Mouse (Mus musculus): ENCODE data around the gene Ergic1. TPM values are rescaled to one million over a fixed set of nuclear protein-coding genes. Genes with fewer than 3 reads are reported as not detected.

The Ergic1 gene
- total RNA-seq, 1 experiment from 2014 or later: 26.3 TPM

GRCm38 (mm10) chr17:26569594-26570350, 8.5 kb downstream of the Ergic1 start:
- no peak for ATAC-seq (ENCODE audit: extremely low read depth, insufficient number of reproducible peaks, low FRiP score, poor library complexity, severe bottlenecking)

- peak; percentile 18; the same call in 1 of the 2 replicates for ATAC-seq (ENCODE audit: extremely low read depth, insufficient number of reproducible peaks, low FRiP score, poor library complexity, severe bottlenecking)
Measured at GRCm38 (mm10) chr17:26570651-26571118, 9.4 kb downstream of the Ergic1 start.

GRCm38 (mm10) chr17:26571377-26571776, 10.1 kb downstream of the Ergic1 start:
- peak; percentile 25 for ATAC-seq (ENCODE audit: extremely low read depth, insufficient number of reproducible peaks, low FRiP score, poor library complexity, severe bottlenecking)

- no peak for ATAC-seq (ENCODE audit: extremely low read depth, insufficient number of reproducible peaks, low FRiP score, poor library complexity, severe bottlenecking)
Measured at GRCm38 (mm10) chr17:26572265-26572664, 11.0 kb downstream of the Ergic1 start.

- no peak for ATAC-seq (ENCODE audit: extremely low read depth, insufficient number of reproducible peaks, low FRiP score, poor library complexity, severe bottlenecking)
Measured at GRCm38 (mm10) chr17:26574118-26574517, 12.8 kb downstream of the Ergic1 start.

GRCm38 (mm10) chr17:26574701-26575100, 13.4 kb downstream of the Ergic1 start:
- ATAC-seq (ENCODE audit: extremely low read depth, insufficient number of reproducible peaks, low FRiP score, poor library complexity, severe bottlenecking): no peak

GRCm38 (mm10) chr17:26575786-26576690, 14.7 kb downstream of the Ergic1 start:
- no peak for ATAC-seq (ENCODE audit: extremely low read depth, insufficient number of reproducible peaks, low FRiP score, poor library complexity, severe bottlenecking)

GRCm38 (mm10) chr17:26576833-26577232, 15.5 kb downstream of the Ergic1 start:
- no peak for ATAC-seq (ENCODE audit: extremely low read depth, insufficient number of reproducible peaks, low FRiP score, poor library complexity, severe bottlenecking)

- no peak for ATAC-seq (ENCODE audit: extremely low read depth, insufficient number of reproducible peaks, low FRiP score, poor library complexity, severe bottlenecking)
Measured at GRCm38 (mm10) chr17:26577309-26577708, 16.0 kb downstream of the Ergic1 start.

GRCm38 (mm10) chr17:26578162-26578561, 16.9 kb downstream of the Ergic1 start:
- no peak for ATAC-seq (ENCODE audit: extremely low read depth, insufficient number of reproducible peaks, low FRiP score, poor library complexity, severe bottlenecking)

GRCm38 (mm10) chr17:26578771-26579170, 17.5 kb downstream of the Ergic1 start:
- ATAC-seq (ENCODE audit: extremely low read depth, insufficient number of reproducible peaks, low FRiP score, poor library complexity, severe bottlenecking): no peak

GRCm38 (mm10) chr17:26579396-26579795, 18.1 kb downstream of the Ergic1 start:
- no peak for ATAC-seq (ENCODE audit: extremely low read depth, insufficient number of reproducible peaks, low FRiP score, poor library complexity, severe bottlenecking)

- ATAC-seq (ENCODE audit: extremely low read depth, insufficient number of reproducible peaks, low FRiP score, poor library complexity, severe bottlenecking): no peak
Measured at GRCm38 (mm10) chr17:26580873-26581401, 19.6 kb downstream of the Ergic1 start.

- ATAC-seq (ENCODE audit: extremely low read depth, insufficient number of reproducible peaks, low FRiP score, poor library complexity, severe bottlenecking): no peak
Measured at GRCm38 (mm10) chr17:26582297-26582696, 21.0 kb downstream of the Ergic1 start.

- ATAC-seq (ENCODE audit: extremely low read depth, insufficient number of reproducible peaks, low FRiP score, poor library complexity, severe bottlenecking): no peak
Measured at GRCm38 (mm10) chr17:26583056-26583455, 21.8 kb downstream of the Ergic1 start.

GRCm38 (mm10) chr17:26583606-26584005, 22.3 kb downstream of the Ergic1 start:
- ATAC-seq (ENCODE audit: extremely low read depth, insufficient number of reproducible peaks, low FRiP score, poor library complexity, severe bottlenecking): no peak

- ATAC-seq (ENCODE audit: extremely low read depth, insufficient number of reproducible peaks, low FRiP score, poor library complexity, severe bottlenecking): no peak
Measured at GRCm38 (mm10) chr17:26584063-26584462, 22.8 kb downstream of the Ergic1 start.

- no peak for ATAC-seq (ENCODE audit: extremely low read depth, insufficient number of reproducible peaks, low FRiP score, poor library complexity, severe bottlenecking)
Measured at GRCm38 (mm10) chr17:26584558-26585136, 23.4 kb downstream of the Ergic1 start.

- no peak for ATAC-seq (ENCODE audit: extremely low read depth, insufficient number of reproducible peaks, low FRiP score, poor library complexity, severe bottlenecking)
Measured at GRCm38 (mm10) chr17:26587961-26588487, 26.7 kb downstream of the Ergic1 start.
